Mouse (Mus musculus) midbrain, embryonic 16.5 days (tissue): Measurements from ENCODE around the gene Nrarp. TPM values are rescaled to one million over a fixed set of nuclear protein-coding genes. Genes with fewer than 3 reads are reported as not detected.
A peak's percentile ranks its signal among the peaks of the same experiment; 100 is the strongest.

Source experiments
- ATAC-seq: fragments of 200-750 bp; cut with Nextera tagmentation; 2 replicates; pipeline ENCODE4 v1.8.0; 2017; ENCODE audit warnings: moderate TSS enrichment
- H3K27ac ChIP-seq: fragments of 300-500 bp; sonication (generic); 2 replicates; pipeline ENCODE4 v1.5.1; 2014; ENCODE audit warnings: mild to moderate bottlenecking, low read length, mixed read lengths
- H3K27me3 ChIP-seq: fragments of 300-500 bp; sonication (generic); 2 replicates; pipeline ENCODE4 v1.6.1; 2014; ENCODE audit warnings: low read depth, low read length, mixed read lengths; ENCODE audit not compliant: control insufficient read depth, insufficient read depth
- H3K36me3 ChIP-seq: fragments of 300-500 bp; sonication (generic); 2 replicates; pipeline ENCODE4 v1.6.1; 2014; ENCODE audit warnings: mild to moderate bottlenecking, low read length, moderate library complexity, mixed read lengths; ENCODE audit not compliant: control insufficient read depth, insufficient read depth
- H3K4me1 ChIP-seq: fragments of 300-500 bp; sonication (generic); 2 replicates; pipeline ENCODE4 v1.6.1; 2014; ENCODE audit warnings: mild to moderate bottlenecking, low read length, mixed read lengths; ENCODE audit not compliant: control insufficient read depth, insufficient read depth
- H3K4me2 ChIP-seq: fragments of 300-500 bp; sonication (generic); 2 replicates; pipeline ENCODE4 v1.6.1; 2014; ENCODE audit warnings: mild to moderate bottlenecking, low read length, mixed read lengths
- H3K4me3 ChIP-seq: fragments of 300-500 bp; sonication (generic); 2 replicates; pipeline ENCODE4 v1.5.1; 2014; ENCODE audit warnings: low read depth, mild to moderate bottlenecking, low read length, moderate library complexity, mixed read lengths
- H3K9ac ChIP-seq: fragments of 300-500 bp; sonication (generic); 2 replicates; pipeline ENCODE4 v1.6.1; 2014; ENCODE audit warnings: low read depth, low read length, mixed read lengths
- H3K9me3 ChIP-seq: fragments of 300-500 bp; sonication (generic); replicated peaks from 2 replicates; pipeline ENCODE4 v1.6.1; 2014; ENCODE audit warnings: mild to moderate bottlenecking, low read length, mixed read lengths; ENCODE audit not compliant: control insufficient read depth, poor library complexity, severe bottlenecking
- WGBS: fragments of 180-500 bp; shearing (Covaris S2); extraction: QIAGEN DNeasy Blood & Tissue Kit; methylation state at CpG from one replicate; pipeline ENCODE4 v1.1.7; 2014; 5-methylcytosine and 5-hydroxymethylcytosine counted together
- polyA plus RNA-seq: library from polyadenylated mRNA; unstranded; fragments of >200 nt; fragmentation: Nextera tagmentation; extraction: Ambion mirVana; gene quantifications from 2 replicates; pipeline ENCODE4 v1.2.1, GENCODE M21; 2015

Nrarp gene
- polyA plus RNA-seq, 1 experiment from 2014 or later: 13.1 TPM

- no peak overlapping the region for H3K9ac ChIP-seq
- H3K27me3 ChIP-seq: no peaks in the 10 kb centered on the region; the same call in 1 of the 2 replicates
- H3K9me3 ChIP-seq: no peaks in the 10 kb centered on the region
- H3K4me2 ChIP-seq: no peak overlapping the region
- no peaks in the 10 kb centered on the region for H3K36me3 ChIP-seq
- peaks cover 23% of the 10 kb centered on the region for H3K4me1 ChIP-seq
- 91% methylated on average over 7 of the region's 7 CpGs for WGBS
- H3K4me3 ChIP-seq: no peak overlapping the region
- H3K27ac ChIP-seq: no peak overlapping the region
- no peak for ATAC-seq
Observed at GRCm38 (mm10) chr2:25184496-25184895, 3.9 kb downstream of the Nrarp start.

GRCm38 (mm10) chr2:25185625-25186574 is 5.3 kb downstream of the Nrarp start:
- Histone ChIP-seq H3K4me3 (peak overlapping the region; percentile 46), H3K4me2 (peak overlapping the region; percentile 76), H3K27me3 (no peaks in the 10 kb centered on the region), H3K36me3 (no peaks in the 10 kb centered on the region), H3K4me1 (peaks cover 18% of the 10 kb centered on the region), H3K27ac (peak overlapping the region; percentile 80), H3K9me3 (no peaks in the 10 kb centered on the region), H3K9ac (peak overlapping the region; percentile 74)
- under 1% methylated on average over 63 of the region's 64 CpGs for whole genome bisulfite sequencing
- ATAC-seq: peak; percentile 79

- no peak for ATAC-seq
- no peaks in the 10 kb centered on the region for H3K27me3 ChIP-seq
- no peaks in the 10 kb centered on the region for H3K36me3 ChIP-seq
- H3K4me1 ChIP-seq: peaks cover 18% of the 10 kb centered on the region
- H3K4me2 ChIP-seq: peak overlapping the region; percentile 76
- H3K27ac ChIP-seq: no peak overlapping the region; the same call in 1 of the 2 replicates
- H3K4me3 ChIP-seq: peak overlapping the region; percentile 46
- no peaks in the 10 kb centered on the region for H3K9me3 ChIP-seq
- WGBS: 25% methylated on average over 5 of the region's 5 CpGs
- H3K9ac ChIP-seq: peak overlapping the region; percentile 74; the same call in 1 of the 2 replicates
Observed at GRCm38 (mm10) chr2:25186575-25186930, 6.0 kb downstream of the Nrarp start.

- 81% methylated on average over 6 of the region's 6 CpGs for WGBS
Observed at GRCm38 (mm10) chr2:25187841-25188240, 7.3 kb downstream of the Nrarp start.

GRCm38 (mm10) chr2:25193330-25193770 is 12.8 kb downstream of the Nrarp start:
- 3% methylated on average over 6 of the region's 6 CpGs for WGBS
- Histone ChIP-seq H3K27ac (no peak overlapping the region), H3K9ac (no peak overlapping the region), H3K4me2 (no peak overlapping the region), H3K36me3 (no peaks in the 10 kb centered on the region), H3K27me3 (peaks cover 21% of the 10 kb centered on the region), H3K4me1 (no peaks in the 10 kb centered on the region; the same call in 1 of the 2 replicates), H3K4me3 (no peak overlapping the region), H3K9me3 (no peaks in the 10 kb centered on the region)
- peak; percentile 79 for ATAC-seq

More at GRCm38 (mm10) chr2:25187841-25188240, 7.3 kb downstream of the Nrarp start:
- no peak for ATAC-seq
- no peak overlapping the region for H3K4me2 ChIP-seq
- no peak overlapping the region for H3K9ac ChIP-seq
- H3K27ac ChIP-seq: no peak overlapping the region
- H3K27me3 ChIP-seq: no peaks in the 10 kb centered on the region
- no peak overlapping the region for H3K4me3 ChIP-seq
- no peaks in the 10 kb centered on the region for H3K9me3 ChIP-seq
- peaks cover 13% of the 10 kb centered on the region for H3K4me1 ChIP-seq
- H3K36me3 ChIP-seq: no peaks in the 10 kb centered on the region

- no peaks in the 10 kb centered on the region; the same call in 1 of the 2 replicates for H3K4me1 ChIP-seq
- no peak overlapping the region for H3K9ac ChIP-seq
- no peak overlapping the region for H3K4me3 ChIP-seq
- no peak overlapping the region for H3K4me2 ChIP-seq
- peaks cover 21% of the 10 kb centered on the region for H3K27me3 ChIP-seq
- H3K27ac ChIP-seq: no peak overlapping the region
- no peaks in the 10 kb centered on the region for H3K36me3 ChIP-seq
- no peaks in the 10 kb centered on the region for H3K9me3 ChIP-seq
- ATAC-seq: no peak
- WGBS: 88% methylated on average over 5 of the region's 5 CpGs
Observed at GRCm38 (mm10) chr2:25194006-25194405, 13.4 kb downstream of the Nrarp start.

GRCm38 (mm10) chr2:25194486-25195171 is 14.1 kb downstream of the Nrarp start:
- no peak for ATAC-seq
- peaks cover 21% of the 10 kb centered on the region for H3K27me3 ChIP-seq
- H3K4me1 ChIP-seq: no peaks in the 10 kb centered on the region; the same call in 1 of the 2 replicates
- no peak overlapping the region for H3K4me3 ChIP-seq
- H3K36me3 ChIP-seq: 0 out of 2 replicates have a peak, but pooled peaks cover under 1% of the 10 kb centered on the region
- 85% methylated on average over 17 of the region's 17 CpGs for WGBS
- no peak overlapping the region for H3K4me2 ChIP-seq
- H3K9ac ChIP-seq: no peak overlapping the region
- no peaks in the 10 kb centered on the region for H3K9me3 ChIP-seq
- H3K27ac ChIP-seq: no peak overlapping the region

- no peak overlapping the region for H3K9ac ChIP-seq
- no peak for ATAC-seq
- H3K27me3 ChIP-seq: peaks cover 21% of the 10 kb centered on the region
- no peaks in the 10 kb centered on the region for H3K9me3 ChIP-seq
- no peak overlapping the region for H3K4me3 ChIP-seq
- WGBS: 23% methylated on average over 55 of the region's 55 CpGs
- H3K27ac ChIP-seq: no peak overlapping the region
- H3K4me2 ChIP-seq: no peak overlapping the region
- peaks cover 9% of the 10 kb centered on the region; the same call in 1 of the 2 replicates for H3K36me3 ChIP-seq
- H3K4me1 ChIP-seq: no peaks in the 10 kb centered on the region; the same call in 1 of the 2 replicates
Observed at GRCm38 (mm10) chr2:25195211-25196156, 14.9 kb downstream of the Nrarp start.
